Comparison of ENCODE assay signal across 8 mouse cellular contexts in the genomic region with DNA sequence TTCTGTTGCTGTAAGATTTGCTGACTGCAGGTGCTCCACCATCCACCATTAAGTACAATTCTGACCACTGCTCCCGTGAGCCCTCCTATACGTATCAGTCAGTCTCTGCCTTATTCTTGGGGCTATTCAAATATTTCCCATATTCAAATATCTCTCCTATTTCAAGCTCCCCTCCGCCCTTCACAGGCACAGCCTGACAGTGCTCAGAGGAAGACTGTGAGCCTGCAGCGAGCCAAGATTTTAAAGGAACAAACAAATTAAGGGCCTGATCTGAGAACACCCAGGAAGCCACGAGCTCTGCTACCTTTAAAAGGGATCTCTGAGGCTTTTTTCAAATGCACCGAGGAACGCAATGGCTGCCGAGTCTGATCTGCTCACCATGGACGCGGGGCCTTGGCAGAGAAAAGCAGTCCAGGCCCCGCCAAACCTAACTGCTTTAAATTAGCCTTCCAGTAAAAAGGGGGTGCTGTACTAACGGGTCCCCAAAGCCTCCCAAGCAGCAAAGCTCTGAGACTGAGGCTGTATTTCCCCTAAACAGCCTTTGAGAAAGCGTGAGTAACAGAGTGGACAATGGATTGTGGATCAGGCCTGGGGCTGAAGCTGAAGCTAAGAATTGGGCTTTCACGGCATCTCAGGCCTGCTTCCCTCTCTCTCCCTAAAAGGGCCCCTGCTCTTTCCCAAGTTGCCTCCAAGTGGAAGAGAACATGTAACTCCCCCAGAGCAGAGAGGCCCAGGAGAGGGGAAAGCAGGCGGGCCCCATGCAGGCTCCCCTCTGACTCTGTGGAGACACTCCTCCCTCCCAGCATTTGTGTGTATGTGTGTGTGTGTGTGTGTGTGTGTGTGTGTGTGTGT. TPM values are rescaled to one million over a fixed set of nuclear protein-coding genes. Genes with fewer than 3 reads are reported as not detected.
A peak's percentile ranks its signal among the peaks of the same experiment; 100 is the strongest.
DNase-seq lines count a peak whose midpoint lies in the region; ATAC-seq lines count a peak whose summit lies in the region.

No protein-coding gene starts in this region.

- DNase-seq in adrenal gland, postnatal 14 days: peak; percentile 59
- no peak for DNase-seq in adrenal gland, postnatal 25 days
- peak; percentile 66 for DNase-seq in A20 (ENCODE audit: low read depth, low spot score)
- peak; percentile 51 for DNase-seq in gastrocnemius, postnatal 25 days
- peak; percentile 35 for DNase-seq in neural tube, embryonic 10.5 days (ENCODE audit: extremely low spot score, low spot score)
- DNase-seq in T-cell, adult 2 months (ENCODE audit: low spot score): no peak
- DNase-seq in right cerebral cortex, adult 2 months (ENCODE audit: low spot score in 2 of 2): no peak

- peaks cover 67% of the 10 kb centered on the region for H3K4me1 ChIP-seq in limb, embryonic 12.5 days (replicated peaks)

- H3K4me2 ChIP-seq in limb, embryonic 12.5 days: peak overlapping the region; percentile 41

- peak overlapping the region; percentile 28; the same call in 1 of the 2 replicates for H3K9ac ChIP-seq in limb, embryonic 12.5 days (replicated peaks)

- peak overlapping the region; percentile 98 for H3K27ac ChIP-seq in limb, embryonic 12.5 days

- H3K9me3 ChIP-seq in limb, embryonic 12.5 days: no peaks in the 10 kb centered on the region

- no peaks in the 10 kb centered on the region for H3K36me3 ChIP-seq in limb, embryonic 12.5 days

- ATAC-seq in limb, embryonic 12.5 days (ENCODE audit: insufficient number of reproducible peaks, insufficient read depth, low FRiP score, low TSS enrichment, low read depth): peak; percentile 56; the same call in 1 of the 2 replicates

- peaks cover 1% of the 10 kb centered on the region; the same call in 1 of the 2 replicates for H3K27me3 ChIP-seq in limb, embryonic 12.5 days

- WGBS in limb, embryonic 12.5 days: 34% methylated on average over 15 of the region's 15 CpGs

- H3K4me3 ChIP-seq in limb, embryonic 12.5 days (replicated peaks): no peak overlapping the region

RNA-seq across cellular contexts. Expression of a gene that starts 29.3 kb away (rescaled TPM):
- 7.1 and 8.9 TPM in 2 replicates for total RNA-seq in adrenal gland, postnatal 14 days (2021)
- total RNA-seq in adrenal gland, postnatal 25 days (2021): 7.6 and 9.5 TPM in 2 replicates
- 1 to 10 TPM; 2.5 to 2.6 TPM for total RNA-seq in gastrocnemius, postnatal 25 days (2021)
- 22.9 TPM in 2 replicates for polyA plus RNA-seq in limb, embryonic 12.5 days (2016; fragmentation: Nextera tagmentation; extraction: Ambion mirVana)

RNA-seq across cellular contexts. Expression of a gene that starts 48.0 kb away (rescaled TPM):
- 115 and 144 TPM in 2 replicates for total RNA-seq in adrenal gland, postnatal 14 days (2021)
- total RNA-seq in adrenal gland, postnatal 25 days (2021): 125 and 197 TPM in 2 replicates
- total RNA-seq in gastrocnemius, postnatal 25 days (2021): 10 to 100 TPM; 90.6 to 98.7 TPM
- polyA plus RNA-seq in limb, embryonic 12.5 days (2016; fragmentation: Nextera tagmentation; extraction: Ambion mirVana): 74.6 and 89.2 TPM in 2 replicates

Comparison
In these comparisons a context has a peak if more than half of its experiments do, and no peak if none do; other contexts are left out.
1. DNase-seq: peak in adrenal gland, postnatal 14 days (single experiment), A20 (single experiment), gastrocnemius, postnatal 25 days (single experiment) and neural tube, embryonic 10.5 days (single experiment); none in adrenal gland, postnatal 25 days (single experiment), T-cell, adult 2 months (single experiment) and right cerebral cortex, adult 2 months (0 of 2).